Mouse (Mus musculus): ENCODE data around the gene Stat6. TPM values are rescaled to one million over a fixed set of nuclear protein-coding genes. Genes with fewer than 3 reads are reported as not detected.

Gene Stat6
- 35.0 and 37.1 TPM in 2 replicates for polyA plus RNA-seq (2015; fragmentation: Nextera tagmentation; extraction: Ambion mirVana)

GRCm38 (mm10) chr10:127642772-127643552, at the start of gene Stat6:
Gene Stat6 (plus strand): TSS chr10:127642986.
- Histone ChIP-seq H3K4me1 (peaks cover 14% of the 10 kb centered on the region), H3K27me3 (replicated peaks) (no peaks in the 10 kb centered on the region), H3K36me3 (peaks cover 9% of the 10 kb centered on the region; the same call in 1 of the 2 replicates), H3K27ac (peak within 1 kb of the TSS; percentile 96), H3K4me3 (replicated peaks) (peak within 1 kb of the TSS; percentile 60), H3K4me2 (peak within 1 kb of the TSS; percentile 72), H3K9ac (peak within 1 kb of the TSS; percentile 55), H3K9me3 (no peaks in the 10 kb centered on the region)
- ATAC-seq (ENCODE audit: insufficient read depth, low FRiP score, low read depth): peak; percentile 75
- WGBS: 4% methylated on average over 35 of the region's 37 CpGs

GRCm38 (mm10) chr10:127594405-127594804, 48.4 kb upstream of the Stat6 start:
- H3K36me3 ChIP-seq: peaks cover 41% of the 10 kb centered on the region
- no peaks in the 10 kb centered on the region for H3K27me3 ChIP-seq (replicated peaks)
- WGBS: 61% methylated on average over 8 of the region's 8 CpGs
- H3K27ac ChIP-seq: peak overlapping the region; percentile 76
- no peak for ATAC-seq (ENCODE audit: insufficient read depth, low FRiP score, low read depth)
- no peak overlapping the region for H3K4me2 ChIP-seq
- no peak overlapping the region for H3K4me3 ChIP-seq (replicated peaks)
- H3K9ac ChIP-seq: no peak overlapping the region
- no peaks in the 10 kb centered on the region for H3K9me3 ChIP-seq
- peaks cover 71% of the 10 kb centered on the region for H3K4me1 ChIP-seq

GRCm38 (mm10) chr10:127594930-127595715, 47.7 kb upstream of the Stat6 start:
- no peaks in the 10 kb centered on the region for H3K9me3 ChIP-seq
- no peak for ATAC-seq (ENCODE audit: insufficient read depth, low FRiP score, low read depth)
- no peak overlapping the region for H3K4me2 ChIP-seq
- peaks cover 78% of the 10 kb centered on the region for H3K4me1 ChIP-seq
- no peaks in the 10 kb centered on the region for H3K27me3 ChIP-seq (replicated peaks)
- WGBS: 72% methylated on average over 30 of the region's 30 CpGs
- peaks cover 34% of the 10 kb centered on the region for H3K36me3 ChIP-seq
- H3K9ac ChIP-seq: no peak overlapping the region
- H3K4me3 ChIP-seq (replicated peaks): no peak overlapping the region
- peak overlapping the region; percentile 76 for H3K27ac ChIP-seq

- Histone ChIP-seq H3K9ac (no peak overlapping the region), H3K36me3 (peaks cover 23% of the 10 kb centered on the region), H3K9me3 (no peaks in the 10 kb centered on the region), H3K4me2 (no peak overlapping the region), H3K4me3 (replicated peaks) (no peak overlapping the region), H3K27ac (peak overlapping the region; percentile 76), H3K4me1 (peaks cover 82% of the 10 kb centered on the region), H3K27me3 (replicated peaks) (no peaks in the 10 kb centered on the region)
- ATAC-seq (ENCODE audit: insufficient read depth, low FRiP score, low read depth): peak; percentile 28
- WGBS: 31% methylated on average over 7 of the region's 7 CpGs
Observed at GRCm38 (mm10) chr10:127596321-127596941, 46.4 kb upstream of the Stat6 start.

GRCm38 (mm10) chr10:127597311-127597901, 45.4 kb upstream of the Stat6 start:
- peak overlapping the region; percentile 76 for H3K27ac ChIP-seq
- no peaks in the 10 kb centered on the region for H3K27me3 ChIP-seq (replicated peaks)
- H3K4me1 ChIP-seq: peaks cover 72% of the 10 kb centered on the region
- WGBS: 63% methylated on average over 5 of the region's 5 CpGs
- H3K36me3 ChIP-seq: peaks cover 23% of the 10 kb centered on the region
- ATAC-seq (ENCODE audit: insufficient read depth, low FRiP score, low read depth): no peak
- no peaks in the 10 kb centered on the region for H3K9me3 ChIP-seq
- no peak overlapping the region for H3K9ac ChIP-seq
- no peak overlapping the region for H3K4me3 ChIP-seq (replicated peaks)
- 0 out of 2 replicates have a peak overlapping the region, but pooled peaks have one; percentile 8 for H3K4me2 ChIP-seq

GRCm38 (mm10) chr10:127598607-127599006, 44.2 kb upstream of the Stat6 start:
- 56% methylated on average over 8 of the region's 8 CpGs for WGBS
- Histone ChIP-seq H3K36me3 (peaks cover 23% of the 10 kb centered on the region), H3K27ac (no peak overlapping the region), H3K4me1 (peaks cover 73% of the 10 kb centered on the region), H3K4me3 (replicated peaks) (no peak overlapping the region), H3K27me3 (replicated peaks) (no peaks in the 10 kb centered on the region), H3K9ac (no peak overlapping the region), H3K9me3 (no peaks in the 10 kb centered on the region), H3K4me2 (no peak overlapping the region)
- ATAC-seq (ENCODE audit: insufficient read depth, low FRiP score, low read depth): no peak

GRCm38 (mm10) chr10:127599252-127599651, 43.5 kb upstream of the Stat6 start:
- Histone ChIP-seq H3K9me3 (no peaks in the 10 kb centered on the region), H3K36me3 (peaks cover 26% of the 10 kb centered on the region), H3K27me3 (replicated peaks) (no peaks in the 10 kb centered on the region), H3K27ac (peak overlapping the region; percentile 83), H3K4me1 (peaks cover 80% of the 10 kb centered on the region), H3K4me3 (replicated peaks) (no peak overlapping the region), H3K9ac (no peak overlapping the region), H3K4me2 (peak overlapping the region; percentile 16)
- WGBS: 81% methylated on average over 11 of the region's 11 CpGs
- no peak for ATAC-seq (ENCODE audit: insufficient read depth, low FRiP score, low read depth)

- 36% methylated on average over 17 of the region's 17 CpGs for WGBS
- Histone ChIP-seq H3K9me3 (no peaks in the 10 kb centered on the region), H3K4me3 (replicated peaks) (no peak overlapping the region), H3K9ac (no peak overlapping the region), H3K4me1 (peaks cover 80% of the 10 kb centered on the region), H3K36me3 (peaks cover 25% of the 10 kb centered on the region), H3K4me2 (peak overlapping the region; percentile 16), H3K27ac (peak overlapping the region; percentile 83), H3K27me3 (replicated peaks) (no peaks in the 10 kb centered on the region)
- ATAC-seq (ENCODE audit: insufficient read depth, low FRiP score, low read depth): peak; percentile 5; the same call in 1 of the 2 replicates
Observed at GRCm38 (mm10) chr10:127599779-127600541, 42.8 kb upstream of the Stat6 start.

GRCm38 (mm10) chr10:127602194-127602593, 40.6 kb upstream of the Stat6 start:
- peak overlapping the region; percentile 2; the same call in 1 of the 2 replicates for H3K27ac ChIP-seq
- ATAC-seq (ENCODE audit: insufficient read depth, low FRiP score, low read depth): no peak
- peaks cover 65% of the 10 kb centered on the region for H3K4me1 ChIP-seq
- no peak overlapping the region for H3K9ac ChIP-seq
- WGBS: 93% methylated on average over 6 of the region's 6 CpGs
- H3K9me3 ChIP-seq: no peaks in the 10 kb centered on the region
- H3K36me3 ChIP-seq: peaks cover 33% of the 10 kb centered on the region
- no peak overlapping the region for H3K4me2 ChIP-seq
- H3K4me3 ChIP-seq (replicated peaks): no peak overlapping the region
- no peaks in the 10 kb centered on the region for H3K27me3 ChIP-seq (replicated peaks)

- Histone ChIP-seq H3K36me3 (peaks cover 43% of the 10 kb centered on the region), H3K4me2 (peak overlapping the region; percentile 30; the same call in 1 of the 2 replicates), H3K9me3 (no peaks in the 10 kb centered on the region), H3K27me3 (replicated peaks) (no peaks in the 10 kb centered on the region), H3K27ac (peak overlapping the region; percentile 79), H3K4me3 (replicated peaks) (no peak overlapping the region), H3K4me1 (peaks cover 51% of the 10 kb centered on the region), H3K9ac (no peak overlapping the region)
- ATAC-seq (ENCODE audit: insufficient read depth, low FRiP score, low read depth): peak; percentile 56
- WGBS: 52% methylated on average over 13 of the region's 13 CpGs
Observed at GRCm38 (mm10) chr10:127603437-127604371, 39.1 kb upstream of the Stat6 start.

Data from stomach, embryonic 15.5 days (tissue).